Mouse (Mus musculus) megakaryocyte, embryonic 14.5 days (primary cell): ENCODE results near the gene Rbpms2.

Experiments used
- FLI1 ChIP-seq: IDR thresholded peaks from 2 replicates; pipeline ENCODE4 v1.6.1; 2012; ENCODE audit warnings: low read length, inconsistent platforms, mixed read lengths
- GATA1 ChIP-seq: IDR thresholded peaks from 3 replicates; pipeline ENCODE4 v1.6.1; 2012; ENCODE audit warnings: mixed read lengths, low read length, inconsistent platforms, borderline replicate concordance

- TF ChIP-seq GATA1 (no peak), FLI1 (no peak)
Observed at GRCm38 (mm10) chr9:65611969-65612486, 17.4 kb upstream of the Rbpms2 start.
